Comparison of ENCODE assay signal across 1 mouse cellular context in genomic region chr7:27437544-27437943, GRCm38 (mm10).
TF ChIP-seq lines count a peak whose summit lies in the region.

No protein-coding gene starts in this region.

TF ChIP-seq in MEL, 35 proteins besides CTCF, POLR2A, EP300 and RAD21 (continued from another document):
- TF ChIP-seq CHD2 (IDR thresholded peaks at IDR 0.05; ENCODE audit: low read length): no peak
- no peak for TF ChIP-seq MAFK (IDR thresholded peaks at IDR 0.05; ENCODE audit: borderline replicate concordance, low read depth, low read length)
- TF ChIP-seq ZC3H11A (IDR thresholded peaks at IDR 0.05; ENCODE audit: low read depth, low read length): peak; percentile 89
- TF ChIP-seq MXI1 (IDR thresholded peaks at IDR 0.05; ENCODE audit: low read depth, low read length): no peak
- no peak for TF ChIP-seq GATA1 (IDR thresholded peaks at IDR 0.05; ENCODE audit: low read depth, low read length)
- no peak for TF ChIP-seq CHD1 (IDR thresholded peaks at IDR 0.05; ENCODE audit: low read depth, low read length)
- 0 out of 2 replicates have a peak, but pooled peaks have one; percentile 43 for TF ChIP-seq SIN3A (IDR thresholded peaks at IDR 0.05; ENCODE audit: low read length)
